Mouse (Mus musculus): ENCODE measurements at regions not wholly inside any gene's neighbourhood (a gene's known extent, or its start where the extent isn't known, plus 50 kb on each side); places are given as distances from the start of the nearest gene placed in this dataset.
"Not testable (repeated sequence)": the region's sequence is repeated elsewhere in the genome, so short reads cannot be mapped to it uniquely, and the experiment has no call there.

DNA sequence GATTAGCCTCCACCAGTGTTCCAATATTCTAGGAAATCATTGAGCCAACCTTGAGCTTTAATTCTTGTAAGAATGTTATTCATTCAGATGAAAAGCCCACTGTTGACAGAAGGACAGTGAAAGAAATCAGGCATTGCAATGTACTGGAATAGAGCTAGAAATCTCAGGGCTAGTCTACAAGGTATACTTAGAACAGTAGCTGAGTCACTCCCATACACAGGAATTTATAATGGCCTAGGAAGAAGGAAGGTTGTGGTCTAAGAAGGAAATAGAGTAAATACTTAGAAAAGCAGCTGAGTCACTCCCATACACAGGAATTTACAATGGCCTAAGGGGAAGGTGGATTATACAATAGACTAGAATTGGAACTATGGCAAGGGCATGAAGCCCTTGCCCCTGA lies 174.6 kb downstream of the Fam181b start:
- H3K9me3 ChIP-seq (ENCODE audit: control insufficient read depth, insufficient read depth, low read depth, low read length); H3K36me3 ChIP-seq (ENCODE audit: control insufficient read depth, insufficient read depth, low read length, poor library complexity, severe bottlenecking); H3K27ac ChIP-seq (ENCODE audit: insufficient read depth, low read depth, low read length, poor library complexity, severe bottlenecking); DNase-seq (ENCODE audit: low read depth, low spot score); H3K4me3 ChIP-seq (ENCODE audit: insufficient read depth in 1 of 2, low read depth in 1 of 2, low read length in 2 of 2, poor library complexity in 1 of 2, severe bottlenecking in 1 of 2); H3K4me1 ChIP-seq (ENCODE audit: control insufficient read depth in 2 of 2, insufficient read depth in 2 of 2, low read length in 2 of 2, poor library complexity in 1 of 2); H3K9ac ChIP-seq (ENCODE audit: insufficient read depth, low read depth, low read length, poor library complexity, severe bottlenecking); in situ Hi-C loops (cut with MboI; ENCODE audit: low sequenced_read_pairs in 2 of 2, unreplicated experiment in 2 of 2): not testable (repeated sequence)

DNA sequence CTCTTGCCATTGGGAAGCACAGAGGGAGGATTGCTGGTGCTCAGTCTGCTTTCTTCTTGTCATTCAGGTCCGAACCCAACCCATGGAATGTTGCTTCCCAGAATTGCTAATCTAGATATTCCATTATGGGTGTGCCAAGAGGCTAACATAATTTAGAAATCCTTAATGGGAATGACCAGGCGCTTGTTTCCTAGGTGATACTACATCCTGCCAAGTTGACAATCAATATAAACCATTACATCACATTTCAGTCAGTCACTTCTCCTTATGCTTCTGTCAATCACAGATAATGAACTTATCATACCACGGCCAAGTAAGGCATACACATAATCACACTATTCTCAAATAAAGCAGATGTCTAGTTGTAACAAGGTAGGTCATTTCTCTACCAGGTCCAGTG lies 206.1 kb downstream of the Fam181b start:
- TF ChIP-seq ZC3H11A (IDR thresholded peaks at IDR 0.05; ENCODE audit: borderline replicate concordance, low read depth, low read length) (no peak), ZNF384 (IDR thresholded peaks at IDR 0.05; ENCODE audit: low read depth, low read length) (no peak), HCFC1 (IDR thresholded peaks at IDR 0.05; ENCODE audit: borderline replicate concordance, insufficient read depth, low read length) (no peak), MAFK (IDR thresholded peaks at IDR 0.05; ENCODE audit: insufficient read depth, low read depth, low read length) (no peak), CHD2 (IDR thresholded peaks at IDR 0.05; ENCODE audit: low read depth, low read length) (no peak)
- DNase-seq (ENCODE audit: low read depth, low spot score) = no peak
- in situ Hi-C loops (cut with MboI; ENCODE audit: low sequenced_read_pairs in 2 of 2, unreplicated experiment in 2 of 2) = no loop called here
- no peaks in the 10 kb centered on the region for H3K36me3 ChIP-seq (ENCODE audit: control insufficient read depth, insufficient read depth, low read length, poor library complexity, severe bottlenecking)
- H3K4me3 ChIP-seq (ENCODE audit: insufficient read depth in 1 of 2, low read depth in 1 of 2, low read length in 2 of 2, poor library complexity in 1 of 2, severe bottlenecking in 1 of 2) = no peak overlapping the region
- H3K27ac ChIP-seq (ENCODE audit: insufficient read depth, low read depth, low read length, poor library complexity, severe bottlenecking) = no peak overlapping the region
- no peaks in the 10 kb centered on the region for H3K9me3 ChIP-seq (ENCODE audit: control insufficient read depth, insufficient read depth, low read depth, low read length)
- no peaks in the 10 kb centered on the region for H3K4me1 ChIP-seq (ENCODE audit: control insufficient read depth in 2 of 2, insufficient read depth in 2 of 2, low read length in 2 of 2, poor library complexity in 1 of 2)
- H3K9ac ChIP-seq (ENCODE audit: insufficient read depth, low read depth, low read length, poor library complexity, severe bottlenecking) = no peak overlapping the region

DNA sequence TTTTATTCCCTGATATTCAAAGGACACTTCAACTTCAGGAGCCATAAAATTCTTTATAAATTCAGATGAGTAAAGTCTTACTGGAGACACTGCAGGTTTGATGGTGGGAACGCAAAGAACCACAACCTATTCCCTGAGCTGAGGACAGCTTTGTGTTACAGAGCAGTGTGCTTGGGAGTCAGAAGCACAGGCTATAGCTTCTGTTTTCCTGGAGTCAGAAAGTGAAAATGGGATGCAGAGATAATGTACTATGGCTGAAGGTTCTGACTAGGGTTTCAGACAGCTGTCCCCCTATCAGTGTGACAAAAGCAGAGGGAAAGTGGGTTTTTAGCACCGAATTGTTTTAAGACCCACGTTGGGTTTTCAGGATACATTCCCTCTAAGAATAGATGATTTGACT lies 211.8 kb downstream of the Fam181b start:
- no peak overlapping the region for H3K27ac ChIP-seq (ENCODE audit: insufficient read depth, low read depth, low read length, poor library complexity, severe bottlenecking)
- no peaks in the 10 kb centered on the region for H3K9me3 ChIP-seq (ENCODE audit: control insufficient read depth, insufficient read depth, low read depth, low read length)
- no peaks in the 10 kb centered on the region for H3K4me1 ChIP-seq (ENCODE audit: control insufficient read depth in 2 of 2, insufficient read depth in 2 of 2, low read length in 2 of 2, poor library complexity in 1 of 2)
- no peak overlapping the region for H3K4me3 ChIP-seq (ENCODE audit: insufficient read depth in 1 of 2, low read depth in 1 of 2, low read length in 2 of 2, poor library complexity in 1 of 2, severe bottlenecking in 1 of 2)
- TF ChIP-seq CHD2 (IDR thresholded peaks at IDR 0.05; ENCODE audit: low read depth, low read length) (no peak), ZC3H11A (IDR thresholded peaks at IDR 0.05; ENCODE audit: borderline replicate concordance, low read depth, low read length) (no peak), HCFC1 (IDR thresholded peaks at IDR 0.05; ENCODE audit: borderline replicate concordance, insufficient read depth, low read length) (no peak), MAFK (IDR thresholded peaks at IDR 0.05; ENCODE audit: insufficient read depth, low read depth, low read length) (no peak), ZNF384 (IDR thresholded peaks at IDR 0.05; ENCODE audit: low read depth, low read length) (no peak)
- in situ Hi-C loops (cut with MboI; ENCODE audit: low sequenced_read_pairs in 2 of 2, unreplicated experiment in 2 of 2) = no loop called here
- H3K9ac ChIP-seq (ENCODE audit: insufficient read depth, low read depth, low read length, poor library complexity, severe bottlenecking) = no peak overlapping the region
- no peaks in the 10 kb centered on the region for H3K36me3 ChIP-seq (ENCODE audit: control insufficient read depth, insufficient read depth, low read length, poor library complexity, severe bottlenecking)
- no peak for DNase-seq (ENCODE audit: low read depth, low spot score)

DNA sequence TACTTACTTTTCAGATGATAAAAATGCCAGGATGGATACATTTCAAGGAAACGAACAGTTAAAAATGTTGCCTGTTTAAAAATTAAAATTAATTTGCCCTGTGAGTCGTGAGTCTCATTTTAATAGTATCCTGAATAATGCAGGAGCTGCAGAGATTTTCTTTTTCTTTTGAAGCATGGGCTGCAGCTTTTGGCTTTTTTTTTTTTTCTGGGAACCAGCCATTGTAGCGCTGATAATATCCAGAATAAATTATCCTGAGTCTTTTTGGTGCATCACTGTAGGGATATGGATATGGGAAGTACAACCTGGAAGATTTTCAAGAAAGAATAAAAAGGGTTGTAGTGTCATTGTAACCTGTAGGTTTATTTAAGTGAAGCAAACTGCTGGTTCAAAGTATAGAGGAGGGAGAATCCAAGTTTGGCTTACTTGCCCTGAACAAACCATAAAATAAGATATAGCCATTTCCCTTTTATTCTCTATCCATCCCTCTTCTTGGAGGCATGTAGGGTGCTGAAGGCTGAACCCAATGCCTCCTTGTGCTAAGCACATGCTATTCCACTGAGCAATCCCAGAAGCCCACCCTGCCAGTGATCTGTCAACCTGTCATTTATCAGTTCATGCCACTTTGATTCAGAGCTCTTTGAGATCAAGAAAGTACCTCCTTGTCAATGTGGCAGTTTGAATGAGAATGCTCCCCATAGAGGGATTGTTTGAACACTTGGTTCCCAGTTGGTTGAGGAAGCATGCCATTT lies 212.5 kb downstream of the Fam181b start:
- in situ Hi-C loops (cut with MboI; ENCODE audit: low sequenced_read_pairs in 2 of 2, unreplicated experiment in 2 of 2) = no loop called here
- Histone ChIP-seq H3K4me1 (ENCODE audit: control insufficient read depth in 2 of 2, insufficient read depth in 2 of 2, low read length in 2 of 2, poor library complexity in 1 of 2) (no peaks in the 10 kb centered on the region), H3K9ac (ENCODE audit: insufficient read depth, low read depth, low read length, poor library complexity, severe bottlenecking) (no peak overlapping the region), H3K9me3 (ENCODE audit: control insufficient read depth, insufficient read depth, low read depth, low read length) (no peaks in the 10 kb centered on the region), H3K36me3 (ENCODE audit: control insufficient read depth, insufficient read depth, low read length, poor library complexity, severe bottlenecking) (no peaks in the 10 kb centered on the region), H3K4me3 (ENCODE audit: insufficient read depth in 1 of 2, low read depth in 1 of 2, low read length in 2 of 2, poor library complexity in 1 of 2, severe bottlenecking in 1 of 2) (no peak overlapping the region), H3K27ac (ENCODE audit: insufficient read depth, low read depth, low read length, poor library complexity, severe bottlenecking) (no peak overlapping the region)
- DNase-seq (ENCODE audit: low read depth, low spot score) = no peak
- TF ChIP-seq CHD2 (IDR thresholded peaks at IDR 0.05; ENCODE audit: low read depth, low read length) (no peak), ZC3H11A (IDR thresholded peaks at IDR 0.05; ENCODE audit: borderline replicate concordance, low read depth, low read length) (no peak), ZNF384 (IDR thresholded peaks at IDR 0.05; ENCODE audit: low read depth, low read length) (no peak), MAFK (IDR thresholded peaks at IDR 0.05; ENCODE audit: insufficient read depth, low read depth, low read length) (no peak), HCFC1 (IDR thresholded peaks at IDR 0.05; ENCODE audit: borderline replicate concordance, insufficient read depth, low read length) (no peak)

DNA sequence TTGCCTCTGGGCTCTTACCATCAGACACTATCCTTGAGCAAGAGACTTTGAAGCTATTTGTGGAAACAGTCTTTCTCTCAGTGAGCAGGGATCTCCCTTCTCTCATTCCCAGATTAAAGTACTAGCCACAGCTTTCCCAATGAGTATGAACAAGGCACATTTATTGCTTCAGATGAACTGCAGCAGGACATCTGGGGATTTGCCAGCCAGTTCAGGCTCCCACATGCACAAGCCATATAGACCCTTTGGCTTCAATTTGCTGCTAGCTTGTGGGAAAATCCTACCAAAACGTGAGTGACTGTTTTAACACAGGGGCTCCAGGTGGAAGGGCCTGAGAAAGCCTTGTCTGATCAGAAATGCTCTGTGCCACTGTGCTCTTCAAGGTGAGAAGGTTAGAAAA lies 233.1 kb downstream of the Fam181b start:
- H3K36me3 ChIP-seq (ENCODE audit: control insufficient read depth, insufficient read depth, low read length, poor library complexity, severe bottlenecking) = no peaks in the 10 kb centered on the region
- in situ Hi-C loops (cut with MboI; ENCODE audit: low sequenced_read_pairs in 2 of 2, unreplicated experiment in 2 of 2) = no loop called here
- DNase-seq (ENCODE audit: low read depth, low spot score) = no peak
- no peaks in the 10 kb centered on the region for H3K4me1 ChIP-seq (ENCODE audit: control insufficient read depth in 2 of 2, insufficient read depth in 2 of 2, low read length in 2 of 2, poor library complexity in 1 of 2)
- no peaks in the 10 kb centered on the region for H3K9me3 ChIP-seq (ENCODE audit: control insufficient read depth, insufficient read depth, low read depth, low read length)
- H3K4me3 ChIP-seq (ENCODE audit: insufficient read depth in 1 of 2, low read depth in 1 of 2, low read length in 2 of 2, poor library complexity in 1 of 2, severe bottlenecking in 1 of 2) = no peak overlapping the region
- TF ChIP-seq CHD2 (IDR thresholded peaks at IDR 0.05; ENCODE audit: low read depth, low read length) (no peak), ZC3H11A (IDR thresholded peaks at IDR 0.05; ENCODE audit: borderline replicate concordance, low read depth, low read length) (no peak), ZNF384 (IDR thresholded peaks at IDR 0.05; ENCODE audit: low read depth, low read length) (no peak), MAFK (IDR thresholded peaks at IDR 0.05; ENCODE audit: insufficient read depth, low read depth, low read length) (no peak), HCFC1 (IDR thresholded peaks at IDR 0.05; ENCODE audit: borderline replicate concordance, insufficient read depth, low read length) (no peak)
- no peak overlapping the region for H3K9ac ChIP-seq (ENCODE audit: insufficient read depth, low read depth, low read length, poor library complexity, severe bottlenecking)
- no peak overlapping the region for H3K27ac ChIP-seq (ENCODE audit: insufficient read depth, low read depth, low read length, poor library complexity, severe bottlenecking)

Measured in ES-E14 (cell line).